Mouse (Mus musculus) adrenal gland, adult 8-10 months (tissue): ENCODE measurements around the gene Suds3. TPM values are rescaled to one million over a fixed set of nuclear protein-coding genes. Genes with fewer than 3 reads are reported as not detected.

Source experiments
- DNase-seq: peaks from one replicate; pipeline ENCODE4 v3.0.0; 2022
- total RNA-seq, 4 experiments: library from RNA; stranded (reverse); gene quantifications; 2 replicates each; pipeline ENCODE4 v1.2.4; 2022

Suds3 gene
- total RNA-seq, 4 experiments from 2014 or later: 108 to 130 (median 123) TPM

DNA sequence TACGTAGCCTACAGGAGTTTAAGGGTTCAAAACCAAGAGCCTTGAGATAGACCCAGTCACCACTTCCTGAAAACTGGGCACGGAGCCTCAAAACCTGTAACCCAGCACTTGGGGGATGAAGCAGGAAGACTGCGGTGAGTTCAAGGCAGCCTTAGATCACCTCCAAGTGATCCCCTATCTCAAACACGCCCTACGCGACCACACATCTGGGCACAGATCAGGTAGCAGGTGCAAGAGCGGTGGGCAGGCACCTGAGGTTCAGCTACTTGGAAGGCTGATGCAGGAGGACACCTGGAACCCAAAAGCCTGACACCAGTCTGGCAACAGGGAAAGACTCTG lies 4.2 kb downstream of the Suds3 start:
- no peak for DNase-seq

DNA sequence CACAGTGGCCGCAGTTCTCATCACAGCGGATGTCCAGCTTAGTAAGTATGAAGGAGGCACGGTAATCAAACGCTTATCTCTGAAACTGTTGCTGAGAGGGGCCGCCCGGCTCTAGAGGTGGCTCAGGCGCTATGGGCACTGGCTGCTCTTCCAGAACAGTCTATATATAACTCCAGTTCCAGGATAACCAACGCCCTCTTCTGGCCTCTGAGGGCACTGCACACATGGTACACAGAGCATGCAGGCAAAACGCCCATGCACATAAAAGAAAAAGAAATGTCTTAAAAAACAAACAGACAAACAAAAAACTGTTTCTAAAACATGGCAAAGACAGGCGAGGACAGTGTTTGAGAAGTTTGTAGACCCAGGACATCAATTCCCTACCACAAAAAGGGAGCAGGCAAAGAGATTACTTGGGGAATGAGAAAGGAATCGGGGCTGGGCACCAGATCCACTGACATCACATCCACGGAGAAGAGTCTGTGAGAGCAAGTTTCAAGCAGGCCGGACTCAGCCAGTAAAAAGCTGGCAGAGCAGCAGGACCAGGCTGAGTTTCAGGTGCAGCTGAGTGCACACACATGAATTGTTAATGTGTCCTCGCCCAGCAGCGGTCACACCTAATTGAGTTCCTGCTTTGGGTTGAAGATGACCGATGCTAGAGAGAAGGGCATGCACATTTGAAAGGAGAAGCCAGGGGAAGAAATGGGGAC lies 4.7 kb downstream of the Suds3 start:
- DNase-seq: no peak

DNA sequence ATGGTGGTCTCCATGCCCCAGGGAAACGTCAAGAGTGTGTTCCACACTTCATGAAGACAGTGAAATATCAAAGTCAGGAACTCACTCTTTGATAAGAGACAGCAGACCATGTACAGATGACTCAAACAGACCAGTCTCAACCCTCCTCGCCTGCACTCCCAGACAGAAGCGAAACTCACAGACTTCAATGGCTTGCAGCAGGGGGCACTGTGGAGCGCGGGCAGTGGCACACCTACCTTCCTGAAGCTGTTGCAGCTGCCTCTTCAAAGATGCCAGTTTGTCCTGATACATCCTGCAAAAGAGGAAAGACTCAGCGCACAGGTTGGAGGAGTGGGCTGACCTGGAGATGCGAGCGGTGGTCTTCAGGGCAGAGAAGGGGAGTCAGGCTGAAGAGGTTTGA lies 6.4 kb downstream of the Suds3 start:
- no peak for DNase-seq

DNA sequence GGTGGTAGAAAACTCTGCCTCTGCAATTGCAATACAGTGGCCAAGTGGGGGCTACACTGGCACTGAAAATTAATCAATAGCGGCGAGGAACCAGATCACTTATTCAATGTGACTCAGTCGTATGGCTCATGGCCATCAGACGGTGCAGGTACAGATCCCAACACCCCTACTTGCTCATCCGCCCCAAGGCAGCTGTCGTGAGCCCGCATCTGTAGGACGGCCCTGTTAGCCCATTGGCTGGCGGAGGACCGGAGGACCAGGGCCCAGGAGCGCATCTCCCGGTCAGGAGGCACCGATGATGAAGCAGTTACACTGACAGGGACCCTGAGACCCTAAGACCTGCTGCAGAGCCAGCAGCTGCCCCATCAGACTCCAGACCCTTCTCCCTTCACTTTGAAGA lies 7.2 kb downstream of the Suds3 start:
- DNase-seq: no peak

DNA sequence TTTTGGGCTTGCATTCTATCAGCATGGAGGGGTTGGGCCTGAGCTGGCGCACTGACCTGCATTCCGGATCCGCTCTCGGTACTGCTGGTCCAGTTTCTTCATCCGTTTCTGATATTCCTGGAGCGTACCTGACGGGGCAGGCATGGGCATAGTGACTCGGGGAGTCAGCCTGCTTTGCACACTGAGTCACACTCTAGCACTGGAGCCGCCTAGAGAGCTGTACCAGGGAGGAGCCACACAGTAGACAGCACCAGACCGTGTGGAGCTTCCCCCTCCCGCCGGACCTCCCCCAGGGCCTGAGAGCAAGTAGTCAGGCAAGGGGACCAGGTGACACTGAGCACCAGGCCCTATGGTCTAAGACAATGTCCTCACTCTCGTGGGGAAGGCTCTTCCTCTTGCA lies 7.6 kb downstream of the Suds3 start:
- no peak for DNase-seq

DNA sequence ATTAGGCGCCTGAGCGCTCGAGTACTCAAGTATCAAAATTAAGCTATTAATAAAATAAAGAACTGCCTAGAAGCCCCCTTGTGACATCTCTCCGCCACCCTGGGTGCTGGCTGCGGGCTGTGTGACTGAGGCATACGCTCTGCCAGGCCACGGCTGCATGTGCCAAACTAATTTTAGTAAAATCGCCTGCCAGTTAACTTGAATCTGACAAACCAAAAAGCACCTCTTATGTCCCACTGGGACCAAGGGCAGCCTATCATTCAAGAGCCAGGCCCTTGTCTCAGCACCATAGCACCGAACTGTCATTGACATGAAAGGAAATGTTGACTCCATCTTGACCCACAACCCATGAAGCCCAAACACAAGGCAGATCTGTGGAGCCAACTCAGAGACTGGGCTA lies 10.2 kb downstream of the Suds3 start:
- DNase-seq: no peak

DNA sequence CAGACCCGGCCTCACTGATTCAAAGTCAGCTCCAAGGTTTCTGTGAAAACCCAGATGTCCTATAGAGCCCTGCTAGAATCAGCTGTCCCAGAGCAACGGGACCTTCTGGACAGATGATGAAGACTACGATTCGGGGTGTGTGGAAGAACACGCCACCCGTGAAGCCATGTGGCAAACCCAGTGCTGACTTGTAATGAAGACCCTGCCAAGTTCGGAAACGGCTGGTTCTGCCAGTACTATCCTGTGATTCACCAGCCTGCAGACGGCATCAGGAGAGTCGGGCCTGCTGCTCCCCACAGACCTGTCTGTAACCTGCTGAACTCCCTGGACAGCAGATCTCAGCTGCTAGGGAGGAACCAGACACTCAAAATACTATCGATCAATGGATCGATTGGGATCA lies 11.6 kb downstream of the Suds3 start:
- no peak for DNase-seq

DNA sequence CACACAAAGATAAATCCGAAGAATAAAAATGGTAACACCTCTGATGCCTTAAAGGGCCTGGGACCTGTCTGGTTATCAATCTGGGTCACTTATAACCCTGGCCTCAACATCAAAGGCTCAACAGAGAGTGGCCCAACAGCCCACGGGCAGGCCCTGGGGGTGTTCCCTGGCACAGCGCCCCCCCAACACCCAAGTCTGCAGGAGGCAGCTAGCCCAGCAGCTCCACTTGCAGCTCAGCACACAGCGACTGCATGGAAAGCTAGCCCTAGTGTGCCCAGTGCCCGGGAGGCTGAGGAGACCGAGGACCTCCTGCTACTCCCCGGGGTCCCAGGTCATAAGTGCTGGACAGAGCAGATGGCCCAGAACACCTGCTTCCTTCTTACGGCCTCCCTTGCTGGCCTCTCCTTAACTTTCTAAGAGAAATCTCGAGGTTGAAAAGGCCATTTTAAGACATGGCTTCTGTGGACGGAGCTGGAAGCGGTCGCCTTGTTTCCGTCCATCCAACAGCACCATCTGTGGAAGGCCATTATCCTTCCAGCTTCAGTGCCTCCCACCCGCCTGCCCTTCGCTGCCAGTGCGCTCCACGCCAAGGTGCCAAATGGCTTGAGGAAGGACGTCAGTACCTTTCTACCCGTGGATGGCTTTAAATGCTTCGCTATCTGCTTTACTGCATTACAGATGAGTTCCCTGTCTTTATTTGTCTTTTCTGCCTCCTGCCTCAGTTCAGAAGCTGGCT lies 12.6 kb downstream of the Suds3 start:
- no peak for DNase-seq

DNA sequence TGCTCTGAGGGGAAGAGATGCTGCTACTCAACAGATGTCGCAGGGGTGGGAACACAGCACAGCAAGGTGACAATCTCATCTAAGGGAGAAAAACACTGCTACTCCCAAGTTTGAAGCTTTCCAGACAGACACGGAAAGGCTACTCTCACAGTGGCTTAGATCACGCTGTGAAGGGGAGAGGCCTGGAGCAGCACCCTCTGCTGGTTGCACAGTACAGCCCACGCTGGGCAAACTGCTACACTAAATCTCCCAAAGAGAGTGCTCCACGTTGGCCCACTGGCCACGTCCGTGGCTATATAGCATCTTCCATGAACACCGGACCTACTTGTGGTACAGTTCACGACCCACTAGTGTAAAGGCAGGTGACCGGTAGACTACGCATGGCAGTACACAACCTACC lies 16.2 kb downstream of the Suds3 start:
- DNase-seq: no peak

DNA sequence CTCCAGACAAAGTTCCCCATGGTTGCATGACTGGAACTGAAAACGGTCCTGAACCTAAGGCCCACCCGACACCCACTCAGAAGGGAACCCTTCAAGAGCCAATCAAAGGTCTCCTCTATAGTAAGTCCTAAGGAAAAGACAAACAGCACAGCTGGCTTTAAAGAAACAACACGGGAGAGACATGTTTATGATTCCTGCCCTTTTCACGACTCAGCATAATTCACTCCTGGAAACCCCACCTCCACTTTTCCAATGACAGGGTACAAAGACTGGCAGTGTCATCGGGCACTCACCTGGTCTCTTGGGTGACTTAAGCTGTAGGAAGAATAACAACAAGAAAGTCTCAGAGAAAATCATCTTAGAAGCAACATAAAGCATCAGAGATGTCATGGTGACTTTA lies 16.9 kb downstream of the Suds3 start:
- DNase-seq: no peak

DNA sequence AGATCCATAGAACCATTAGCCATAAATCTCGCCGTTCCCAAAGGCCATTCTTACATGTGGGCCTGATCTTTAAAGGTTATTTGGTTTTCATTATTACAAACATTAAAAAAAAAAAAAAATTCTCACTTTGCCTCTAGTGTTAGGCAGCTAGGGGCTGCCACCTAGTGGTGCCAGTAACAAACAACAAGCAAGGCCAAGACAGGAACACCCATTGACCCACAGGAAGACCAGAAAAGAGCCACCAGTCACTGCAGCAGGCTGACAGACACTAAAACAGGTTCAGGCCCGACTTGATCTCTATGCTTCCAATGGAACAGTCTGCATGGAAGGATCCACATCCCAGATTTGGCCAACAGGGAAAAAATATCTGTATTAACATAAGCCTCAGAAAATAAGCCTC lies 19.2 kb downstream of the Suds3 start:
- DNase-seq: no peak

DNA sequence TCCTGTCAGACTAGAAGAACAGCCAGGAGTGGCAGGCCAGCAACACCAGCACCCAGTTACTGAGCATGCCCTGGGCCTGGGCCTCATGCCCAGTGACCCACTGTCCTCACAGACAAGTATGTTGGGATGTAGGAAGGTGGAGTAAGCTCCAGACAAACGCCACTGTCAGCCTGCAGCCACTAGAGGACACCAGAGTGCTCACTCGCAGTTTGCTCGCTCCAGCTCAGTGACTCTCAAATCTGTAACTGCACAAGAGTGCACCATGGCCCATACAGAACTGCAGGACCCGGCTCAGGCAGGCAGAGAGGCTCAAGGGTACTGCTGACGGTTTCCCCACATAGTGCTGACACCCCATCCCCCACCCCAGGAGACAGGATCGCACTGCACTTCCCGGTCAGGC lies 21.5 kb downstream of the Suds3 start:
- DNase-seq: no peak

DNA sequence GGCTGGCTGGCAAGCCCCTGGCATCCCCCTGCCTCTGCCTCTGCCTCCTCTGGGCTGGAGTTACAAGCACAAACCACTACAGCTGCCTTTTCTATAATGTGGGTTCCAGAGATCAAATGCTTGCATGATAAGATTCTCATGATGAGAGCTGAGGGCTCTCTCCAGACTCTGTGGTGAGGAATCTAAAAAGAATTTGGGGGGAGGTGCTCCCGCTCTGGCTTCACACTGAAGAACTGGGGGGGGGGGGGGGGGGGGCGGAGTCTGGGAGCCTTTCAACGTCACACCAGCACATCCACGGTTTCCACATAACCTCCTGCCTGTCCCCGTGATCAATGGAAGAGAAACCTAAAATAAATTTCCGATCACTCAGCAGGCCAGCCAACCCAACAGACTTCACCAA lies 26.1 kb downstream of the Suds3 start:
- no peak for DNase-seq

DNA sequence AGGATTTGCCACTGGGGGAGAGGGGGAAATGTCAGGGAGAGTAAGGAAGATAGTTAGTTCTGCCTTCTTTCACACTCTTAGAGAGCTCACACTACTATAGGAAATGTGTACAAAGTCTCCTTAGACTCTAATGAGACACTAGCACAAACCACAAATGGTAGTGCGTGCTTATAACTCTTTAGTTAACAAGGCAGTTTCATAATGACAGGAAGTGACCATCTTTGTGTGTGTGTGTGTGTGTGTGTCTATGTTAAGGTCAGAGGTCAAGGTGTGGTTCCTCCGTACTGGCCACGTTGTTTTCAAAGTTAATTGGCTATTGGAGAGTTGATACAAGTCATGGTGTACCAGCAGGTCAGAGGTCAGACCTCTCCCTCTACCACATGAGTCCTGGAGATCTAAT lies 26.8 kb downstream of the Suds3 start:
- DNase-seq: no peak

DNA sequence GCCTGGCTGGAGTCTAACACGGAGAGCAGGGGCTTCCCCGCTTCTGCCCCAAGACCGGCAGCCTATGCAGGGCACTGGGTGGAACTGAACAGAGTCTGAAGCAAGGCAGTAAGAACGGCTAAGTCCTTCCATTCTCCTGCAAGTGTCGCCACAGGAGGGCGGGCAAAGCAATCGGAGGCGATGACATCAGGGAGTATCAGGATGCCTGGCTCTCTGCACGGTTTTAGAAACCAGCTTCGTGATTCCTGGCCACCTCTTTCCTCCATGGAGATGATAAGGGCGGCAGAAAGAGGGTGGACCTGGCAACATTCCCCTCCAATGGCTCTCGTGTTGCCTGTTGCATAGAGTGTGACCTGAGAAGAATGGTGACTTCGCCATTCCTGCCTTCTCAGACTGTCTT lies 28.2 kb downstream of the Suds3 start:
- DNase-seq: no peak

DNA sequence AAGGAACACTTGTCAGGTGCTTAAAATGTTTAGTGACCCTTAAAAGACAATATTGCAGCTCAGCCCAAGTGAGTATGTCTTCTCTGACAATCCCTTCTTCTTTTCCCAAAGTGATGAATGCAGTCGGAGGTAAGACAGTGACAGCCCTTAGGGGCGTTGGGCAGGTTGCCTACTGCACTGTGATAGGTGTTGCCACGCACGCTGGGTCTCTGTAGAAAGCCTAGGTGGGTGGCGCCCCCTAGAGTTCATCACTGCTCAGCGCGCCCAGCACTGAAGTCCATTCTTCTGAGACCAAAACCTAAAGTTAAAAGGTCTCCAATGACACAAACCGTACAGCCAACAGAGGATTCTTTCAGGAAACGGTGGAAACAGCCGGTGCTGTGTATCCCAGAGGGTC lies 46.4 kb downstream of the Suds3 start:
- no peak for DNase-seq

DNA sequence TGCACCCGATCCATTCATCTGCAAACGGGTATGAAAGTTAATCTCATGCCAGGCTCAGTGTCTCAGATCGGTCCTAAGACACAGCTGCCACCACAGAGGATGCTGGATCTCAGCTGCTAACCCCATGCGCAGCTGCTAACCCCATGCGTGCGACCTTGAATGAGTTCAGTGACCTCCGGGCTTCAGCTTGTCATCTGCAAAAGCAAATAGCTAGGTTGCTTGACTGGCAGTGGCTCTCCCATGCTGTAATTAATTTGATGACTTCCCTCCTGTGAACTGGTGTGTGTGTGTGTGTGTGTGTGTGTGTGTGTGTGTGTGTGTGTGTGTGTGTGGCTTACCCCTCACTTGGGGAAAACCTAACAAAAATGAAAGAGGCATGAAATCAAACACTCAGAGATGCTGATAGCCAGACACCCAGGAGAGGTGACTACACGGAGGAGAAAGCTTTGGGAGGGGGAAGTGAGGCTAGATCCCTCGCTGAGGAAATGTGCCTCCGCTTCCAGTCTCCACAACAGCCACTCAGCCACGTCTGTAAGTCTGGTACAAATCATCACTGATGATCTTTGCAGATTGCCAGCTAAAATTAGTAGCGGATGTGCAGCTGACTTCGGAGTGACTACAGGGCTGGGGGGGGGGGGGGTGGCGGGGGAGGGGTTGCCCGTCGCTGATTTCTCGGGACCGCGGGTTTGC lies 47.0 kb downstream of the Suds3 start:
- no peak for DNase-seq

DNA sequence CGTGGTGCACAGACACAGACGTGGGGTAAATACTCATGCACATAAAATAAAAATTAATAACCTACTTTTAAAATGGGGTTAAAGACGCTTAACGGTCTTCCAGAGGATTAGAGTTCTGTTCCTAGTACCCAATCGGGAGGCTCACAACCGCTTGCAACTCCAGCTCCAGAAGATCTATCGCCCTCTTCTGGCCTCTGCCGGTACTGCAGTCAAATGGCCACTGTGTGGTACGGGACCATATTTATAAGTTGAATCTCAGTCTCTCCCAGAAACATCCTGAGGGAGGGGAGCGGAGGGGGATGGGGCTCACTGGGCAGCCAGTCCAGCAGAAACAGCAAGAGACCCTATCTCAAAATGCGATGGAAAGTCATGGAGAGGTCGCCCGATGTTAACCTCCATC lies 47.7 kb downstream of the Suds3 start:
- no peak for DNase-seq

DNA sequence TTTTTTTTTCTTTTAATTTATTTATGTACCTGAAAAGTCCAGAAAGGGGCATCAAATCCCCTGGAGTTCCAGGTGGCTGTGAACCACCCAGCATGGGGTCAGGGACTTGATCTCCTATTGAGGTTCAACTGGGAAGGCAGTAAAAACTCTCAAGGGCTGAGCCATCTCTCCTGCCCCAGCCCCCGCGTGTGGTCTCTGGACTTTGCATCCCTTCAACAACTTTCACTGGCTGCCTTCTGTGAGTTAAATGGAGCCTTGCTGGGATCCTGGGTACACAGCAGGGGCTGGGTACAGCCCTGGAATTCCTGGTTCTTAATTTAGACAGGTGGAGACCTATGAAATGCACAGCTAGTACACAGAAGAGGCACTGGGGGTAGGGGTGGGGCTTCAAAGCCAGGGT lies 54.7 kb downstream of the Suds3 start:
- no peak for DNase-seq

DNA sequence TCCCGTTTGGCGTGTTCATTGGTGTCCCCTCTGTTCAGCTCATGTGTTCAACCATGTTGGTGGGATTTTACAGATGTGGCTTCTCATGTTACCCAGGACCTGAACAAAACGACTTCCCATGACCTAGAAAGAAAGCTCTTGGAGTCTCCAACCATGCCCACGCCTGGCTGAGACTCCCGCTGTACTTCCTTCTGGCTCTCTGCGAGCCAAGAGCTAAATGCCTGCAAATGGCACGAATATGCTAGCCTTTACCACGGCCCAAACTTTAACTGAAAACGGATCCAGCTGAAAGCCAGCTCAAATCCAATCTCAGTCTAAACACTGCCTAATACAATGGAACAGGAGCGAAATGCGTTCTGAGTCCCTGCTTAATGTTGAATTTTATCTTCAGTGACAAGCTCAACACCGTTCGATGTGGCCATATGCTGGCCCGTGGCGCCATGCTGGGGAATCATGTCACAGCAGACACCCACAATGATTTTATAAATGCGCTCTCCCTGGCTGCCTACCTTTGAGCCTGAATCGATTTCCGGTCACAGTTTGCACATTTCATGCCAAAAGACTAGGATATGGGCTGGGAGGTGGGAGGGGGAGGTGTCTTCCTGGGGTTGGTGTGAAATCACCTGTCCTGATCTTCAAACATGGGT lies 55.3 kb downstream of the Suds3 start:
- DNase-seq: no peak

DNA sequence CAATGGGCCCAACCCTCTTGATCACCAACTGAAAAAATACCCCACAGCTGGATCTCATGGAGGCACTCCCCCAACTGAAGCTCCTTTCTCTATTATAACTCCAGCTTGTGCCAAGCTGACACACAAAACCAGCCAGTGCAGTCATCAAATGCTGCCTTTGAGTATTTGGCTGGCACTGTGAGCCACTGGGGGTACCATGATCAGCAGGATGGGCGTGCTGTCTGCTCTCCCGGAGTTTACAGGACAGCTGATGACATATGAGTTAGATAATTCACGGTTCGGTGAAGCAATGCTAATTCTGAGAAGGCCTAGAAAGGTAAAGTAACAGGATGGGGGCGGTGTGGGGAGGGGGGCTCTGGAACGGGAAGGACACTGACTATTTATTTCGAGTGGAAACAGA lies 66.0 kb downstream of the Suds3 start:
- no peak for DNase-seq

DNA sequence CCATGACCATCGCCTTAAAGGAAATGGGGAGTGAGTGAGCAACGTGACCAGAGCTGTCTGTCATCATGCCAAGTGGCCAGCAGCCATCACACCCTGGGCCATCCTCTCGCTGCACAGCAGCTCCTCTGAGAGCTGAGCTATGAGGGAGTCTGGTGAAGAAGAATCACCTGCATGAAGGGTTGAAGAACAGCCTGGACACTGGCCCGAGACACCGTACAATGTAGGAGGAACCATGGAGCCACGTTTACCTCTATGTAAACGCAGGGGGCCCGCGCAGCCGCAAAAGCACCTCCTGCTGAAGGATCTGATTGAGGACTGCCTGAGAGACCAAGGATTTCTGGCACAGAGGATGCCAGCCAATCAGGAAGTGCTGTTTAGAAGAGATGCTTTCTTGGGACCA lies 70.8 kb downstream of the Suds3 start:
- no peak for DNase-seq

DNA sequence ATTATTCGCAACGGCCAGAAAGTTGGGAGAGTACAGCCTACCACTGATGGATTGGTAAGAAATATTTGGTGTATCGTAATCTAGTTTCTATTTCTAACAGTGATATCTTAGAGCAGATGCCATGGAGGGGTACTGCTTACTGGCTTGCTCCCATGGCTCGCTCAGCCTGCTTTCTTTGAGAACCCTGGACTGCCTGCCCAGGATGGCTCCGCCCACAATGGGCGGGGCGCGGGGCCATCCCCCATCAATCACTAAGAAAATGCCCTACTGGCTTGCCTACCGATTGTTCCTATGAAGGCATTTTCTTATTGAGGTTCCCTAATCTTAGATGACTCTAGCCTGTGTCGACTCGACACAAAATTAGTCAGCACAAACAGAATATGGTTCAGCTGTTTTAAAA lies 73.3 kb downstream of the Suds3 start:
- DNase-seq: no peak
